Comparison of ENCODE assay signal across 8 mouse cellular contexts in genomic region chr11:120142601-120143051, GRCm38 (mm10). TPM values are rescaled to one million over a fixed set of nuclear protein-coding genes. Genes with fewer than 3 reads are reported as not detected.
A peak's percentile ranks its signal among the peaks of the same experiment; 100 is the strongest.
DNase-seq lines count a peak whose midpoint lies in the region; ATAC-seq lines count a peak whose summit lies in the region.
"Had no signal": no experiment of that assay in that cellular context is flagged by ENCODE, and none has a peak within 500 bp of the region (broad histone marks: within the 10 kb centered on the region; RNA-seq: fewer than 3 reads in every experiment).

No protein-coding gene starts in this region.

- no peaks in the 10 kb centered on the region for H3K27me3 ChIP-seq in heart, embryonic 13.5 days (replicated peaks)
- H3K27me3 ChIP-seq: embryonic facial prominence, embryonic 12.5 days had no signal

- peak overlapping the region; percentile 30; the same call in 1 of the 2 replicates for H3K9ac ChIP-seq in heart, embryonic 13.5 days
- H3K9ac ChIP-seq: embryonic facial prominence, embryonic 12.5 days had no signal

- H3K36me3 ChIP-seq in heart, embryonic 13.5 days, result peaks cover 44% of the 10 kb centered on the region

- peak; percentile 48 for DNase-seq in ovary, postnatal 36 days (ENCODE audit: low spot score)
- DNase-seq in ovary, postnatal 14 days (ENCODE audit: low spot score), result no peak
- peak; percentile 71 for DNase-seq in brain, adult 2 months (ENCODE audit: low read depth, low spot score)
- DNase-seq in kidney, postnatal 14 days, result peak; percentile 85
- DNase-seq in lung, postnatal 4 days, result peak; percentile 74 to 89
- DNase-seq in thymus, postnatal 4 days, result peak; percentile 42

- H3K4me3 ChIP-seq in heart, embryonic 13.5 days, result no peak overlapping the region
- H3K4me3 ChIP-seq: embryonic facial prominence, embryonic 12.5 days had no signal

- ATAC-seq in heart, embryonic 13.5 days (ENCODE audit: extremely low read depth, insufficient number of reproducible peaks, low FRiP score, low TSS enrichment), result peak; percentile 71; the same call in 1 of the 2 replicates

- 40% methylated on average over 3 of the region's 3 CpGs for WGBS in heart, embryonic 13.5 days

- no peak overlapping the region; the same call in 1 of the 2 replicates for H3K4me2 ChIP-seq in heart, embryonic 13.5 days
- H3K4me2 ChIP-seq: embryonic facial prominence, embryonic 12.5 days had no signal

- peaks cover 77% of the 10 kb centered on the region for H3K4me1 ChIP-seq in heart, embryonic 13.5 days

- H3K9me3 ChIP-seq in heart, embryonic 13.5 days, result no peaks in the 10 kb centered on the region
- H3K9me3 ChIP-seq: embryonic facial prominence, embryonic 12.5 days had no signal

- peak overlapping the region; percentile 87 for H3K27ac ChIP-seq in heart, embryonic 13.5 days (replicated peaks)
- H3K27ac ChIP-seq: embryonic facial prominence, embryonic 12.5 days had no signal

RNA-seq across cellular contexts. Expression of gene Slc38a10, which starts 8.5 kb away (rescaled TPM):
- 83.7 and 88.0 TPM in 2 replicates for polyA plus RNA-seq in heart, embryonic 13.5 days (2015; fragmentation: Nextera tagmentation; extraction: Ambion mirVana)

RNA-seq across cellular contexts. Expression of gene Ndufaf8, which starts 43.9 kb away (rescaled TPM):
- 81.1 and 95.7 TPM in 2 replicates for polyA plus RNA-seq in heart, embryonic 13.5 days (2015; fragmentation: Nextera tagmentation; extraction: Ambion mirVana)

RNA-seq across cellular contexts. Expression of gene Tepsin, which starts 44.1 kb away (rescaled TPM):
- polyA plus RNA-seq in heart, embryonic 13.5 days (2015; fragmentation: Nextera tagmentation; extraction: Ambion mirVana), result 13.0 and 13.5 TPM in 2 replicates

RNA-seq across cellular contexts. Expression of gene Cep131, which starts 56.0 kb away (rescaled TPM):
- polyA plus RNA-seq in heart, embryonic 13.5 days (2015; fragmentation: Nextera tagmentation; extraction: Ambion mirVana), result 13.4 and 13.8 TPM in 2 replicates
